ENCODE assay signal across 28 mouse cellular contexts in genomic region chr13:54501957-54502690, GRCm38 (mm10). TPM values are rescaled to one million over a fixed set of nuclear protein-coding genes. Genes with fewer than 3 reads are reported as not detected.
A peak's percentile ranks its signal among the peaks of the same experiment; 100 is the strongest.
DNase-seq lines count a peak whose midpoint lies in the region; ATAC-seq and TF ChIP-seq lines count a peak whose summit lies in the region.
"Had no signal": no experiment of that assay in that cellular context is flagged by ENCODE, and none has a peak within 500 bp of the region (broad histone marks: within the 10 kb centered on the region; RNA-seq: fewer than 3 reads in every experiment).

No protein-coding gene starts in this region.

- no peak for ATAC-seq in heart, embryonic 11.5 days (replicated peaks; ENCODE audit: insufficient number of reproducible peaks, low FRiP score, low TSS enrichment)
- ATAC-seq in granulocyte monocyte progenitor cell, adult 5-6 weeks (replicated peaks; ENCODE audit: poor library complexity, severe bottlenecking): no peak
- ATAC-seq in liver, embryonic 11.5 days (replicated peaks; ENCODE audit: low FRiP score): no peak
- ATAC-seq: forebrain, embryonic 16.5 days; hindbrain, embryonic 16.5 days; intestine, embryonic 15.5 days; liver, embryonic 12.5 days; liver, postnatal 0 days; midbrain, embryonic 15.5 days had no signal

- H3K9me3 ChIP-seq in heart, embryonic 11.5 days (replicated peaks; ENCODE audit: control insufficient read depth, low read length): no peaks in the 10 kb centered on the region
- H3K9me3 ChIP-seq in liver, embryonic 11.5 days (ENCODE audit: control insufficient read depth, low read length): no peaks in the 10 kb centered on the region
- H3K9me3 ChIP-seq: hindbrain, embryonic 10.5 days; intestine, embryonic 15.5 days; limb, embryonic 13.5 days; liver, embryonic 12.5 days; midbrain, embryonic 15.5 days; neural tube, embryonic 15.5 days had no signal

- no peak for TF ChIP-seq POLR2A in kidney, adult 2 months (IDR thresholded peaks at IDR 0.05; ENCODE audit: low read depth, low read length)

- no peaks in the 10 kb centered on the region for H3K27me3 ChIP-seq in kidney, adult 2 months (replicated peaks; ENCODE audit: control insufficient read depth, insufficient read depth, low read length)
- H3K27me3 ChIP-seq in heart, embryonic 11.5 days (ENCODE audit: control insufficient read depth, insufficient read depth, low read length): no peaks in the 10 kb centered on the region
- no peaks in the 10 kb centered on the region; the same call in 1 of the 2 replicates for H3K27me3 ChIP-seq in liver, embryonic 11.5 days (replicated peaks; ENCODE audit: control insufficient read depth, insufficient read depth, low read length)
- H3K27me3 ChIP-seq: intestine, embryonic 15.5 days; limb, embryonic 13.5 days; midbrain, embryonic 15.5 days had no signal

- no peak for TF ChIP-seq CTCF in kidney, adult 2 months (conservative IDR thresholded peaks at IDR 0.05; ENCODE audit: insufficient read depth, insufficient read length, low read depth, low read length)

- no peak overlapping the region for H3K4me2 ChIP-seq in heart, embryonic 11.5 days
- H3K4me2 ChIP-seq in liver, embryonic 11.5 days: no peak overlapping the region

- no peak overlapping the region for H3K27ac ChIP-seq in kidney, adult 2 months (ENCODE audit: insufficient read depth, low read depth, low read length)
- no peak overlapping the region for H3K27ac ChIP-seq in heart, embryonic 11.5 days (ENCODE audit: low read depth, low read length)
- no peak overlapping the region for H3K27ac ChIP-seq in liver, embryonic 11.5 days (ENCODE audit: low read depth, low read length)
- H3K27ac ChIP-seq: hindbrain, embryonic 10.5 days; intestine, embryonic 15.5 days; layer of hippocampus, adult 2 months; left cerebral cortex, adult 2 months; limb, embryonic 13.5 days; liver, embryonic 12.5 days; neural tube, embryonic 15.5 days had no signal

- peaks cover 6% of the 10 kb centered on the region; the same call in 1 of the 2 replicates for H3K4me1 ChIP-seq in kidney, adult 2 months (ENCODE audit: control insufficient read depth, insufficient read depth, low read length)
- peaks cover 14% of the 10 kb centered on the region for H3K4me1 ChIP-seq in heart, embryonic 11.5 days (ENCODE audit: control insufficient read depth, insufficient read depth, low read length)
- H3K4me1 ChIP-seq in liver, embryonic 11.5 days (replicated peaks; ENCODE audit: control insufficient read depth, insufficient read depth, low read length): peaks cover 9% of the 10 kb centered on the region

- no peak overlapping the region for H3K4me3 ChIP-seq in kidney, adult 2 months (ENCODE audit: insufficient read depth, low read depth, low read length)
- no peak overlapping the region for H3K4me3 ChIP-seq in heart, embryonic 11.5 days (ENCODE audit: low read depth, low read length)
- H3K4me3 ChIP-seq in liver, embryonic 11.5 days (ENCODE audit: low read depth, low read length): no peak overlapping the region
- H3K4me3 ChIP-seq: erythroblast, embryonic 14.5 days; hindbrain, embryonic 10.5 days; left cerebral cortex, adult 2 months; limb, embryonic 13.5 days had no signal

- peak; percentile 19 for DNase-seq in kidney, adult 2 months
- no peak for DNase-seq in kidney, postnatal 10 days
- peak; percentile 14 for DNase-seq in CD4-positive helper T cell, adult 2 months (ENCODE audit: low read depth, low spot score)
- DNase-seq in adrenal gland, adult 2 months: peak; percentile 73
- peak; percentile 16 for DNase-seq in induced T-regulatory cell, adult 2 months (ENCODE audit: low read depth)
- DNase-seq in liver, embryonic 11.5 days (ENCODE audit: low spot score): no peak
- DNase-seq: cerebellum, adult 11-12 months; cerebellum, adult 9-11 months; heart, postnatal 14 days; kidney, postnatal 25 days; liver, postnatal 0 days; lung, postnatal 36 days; retina, postnatal 1 day; right cerebral cortex, postnatal 25 days; thymus, postnatal 25 days had no signal

- H3K9ac ChIP-seq in heart, embryonic 11.5 days (ENCODE audit: low read depth, low read length): no peak overlapping the region
- H3K9ac ChIP-seq in liver, embryonic 11.5 days (ENCODE audit: low read depth, low read length): no peak overlapping the region
- H3K9ac ChIP-seq: intestine, embryonic 15.5 days; limb, embryonic 13.5 days; liver, embryonic 12.5 days; liver, postnatal 0 days; midbrain, embryonic 15.5 days; neural tube, embryonic 15.5 days had no signal

- 44% methylated on average over 3 of the region's 3 CpGs for WGBS in kidney, adult 2 months
- WGBS in heart, embryonic 11.5 days (ENCODE audit: insufficient replicate concordance): 43% methylated on average over 3 of the region's 3 CpGs
- WGBS in liver, embryonic 11.5 days: 36% methylated on average over 3 of the region's 3 CpGs

- no peaks in the 10 kb centered on the region for H3K36me3 ChIP-seq in kidney, adult 2 months (ENCODE audit: control insufficient read depth, insufficient read depth, low read length)
- no peaks in the 10 kb centered on the region for H3K36me3 ChIP-seq in heart, embryonic 11.5 days (ENCODE audit: control insufficient read depth, insufficient read depth, low read length)
- no peaks in the 10 kb centered on the region for H3K36me3 ChIP-seq in liver, embryonic 11.5 days (ENCODE audit: control insufficient read depth, insufficient read depth, low read length)
- H3K36me3 ChIP-seq: intestine, embryonic 15.5 days; limb, embryonic 13.5 days; liver, embryonic 12.5 days; midbrain, embryonic 15.5 days; neural tube, embryonic 15.5 days had no signal

RNA-seq across cellular contexts. Expression of gene Simc1, which starts 1.5 kb away (rescaled TPM):
- 7.5 and 9.1 TPM in 2 replicates for polyA plus RNA-seq in kidney, adult 2 months (2012; rRNA removed)
- 10 to 100 TPM; 14.1 to 17.5 TPM for total RNA-seq in adrenal gland, adult 2 months (2021)
- 24.4 and 27.9 TPM in 2 replicates for polyA plus RNA-seq in adrenal gland, adult 2 months (2012; rRNA removed)
- polyA plus RNA-seq in heart, embryonic 11.5 days (2014; fragmentation: Nextera tagmentation; extraction: Ambion mirVana): 7.0 and 7.6 TPM in 2 replicates
- 10.6 and 16.1 TPM in 2 replicates for total RNA-seq in granulocyte monocyte progenitor cell, adult 5-6 weeks (2014; fragmentation: Nextera tagmentation)
- 6.3 and 7.5 TPM in 2 replicates for total RNA-seq in granulocyte monocyte progenitor cell, adult 5-6 weeks (2017)
- 10.1 and 11.6 TPM in 2 replicates for polyA plus RNA-seq in liver, embryonic 11.5 days (2014; fragmentation: Nextera tagmentation; extraction: Ambion mirVana)

RNA-seq across cellular contexts. Expression of gene Thoc3, which starts 33.5 kb away (rescaled TPM):
- polyA plus RNA-seq in kidney, adult 2 months (2012; rRNA removed): 20.3 and 28.2 TPM in 2 replicates
- total RNA-seq in adrenal gland, adult 2 months (2021): 10 to 100 TPM; 33.6 to 46.0 TPM
- polyA plus RNA-seq in adrenal gland, adult 2 months (2012; rRNA removed): 49.9 and 54.8 TPM in 2 replicates
- 98.8 and 99.7 TPM in 2 replicates for polyA plus RNA-seq in heart, embryonic 11.5 days (2014; fragmentation: Nextera tagmentation; extraction: Ambion mirVana)
- 22.1 and 26.7 TPM in 2 replicates for total RNA-seq in granulocyte monocyte progenitor cell, adult 5-6 weeks (2014; fragmentation: Nextera tagmentation)
- total RNA-seq in granulocyte monocyte progenitor cell, adult 5-6 weeks (2017): 42.0 and 57.2 TPM in 2 replicates
- 121 and 130 TPM in 2 replicates for polyA plus RNA-seq in liver, embryonic 11.5 days (2014; fragmentation: Nextera tagmentation; extraction: Ambion mirVana)

Comparison
In these comparisons a context has a peak if more than half of its experiments do, and no peak if none do; other contexts are left out.
1. DNase-seq: peak in kidney, adult 2 months (single experiment), CD4-positive helper T cell, adult 2 months (single experiment), adrenal gland, adult 2 months (single experiment) and induced T-regulatory cell, adult 2 months (single experiment); none in kidney, postnatal 10 days (single experiment) and liver, embryonic 11.5 days (single experiment).